Mouse (Mus musculus): Measurements from ENCODE around the gene Fgf3. TPM values are rescaled to one million over a fixed set of nuclear protein-coding genes. Genes with fewer than 3 reads are reported as not detected.

Fgf3 gene
- total RNA-seq (2021), result not detected

DNA sequence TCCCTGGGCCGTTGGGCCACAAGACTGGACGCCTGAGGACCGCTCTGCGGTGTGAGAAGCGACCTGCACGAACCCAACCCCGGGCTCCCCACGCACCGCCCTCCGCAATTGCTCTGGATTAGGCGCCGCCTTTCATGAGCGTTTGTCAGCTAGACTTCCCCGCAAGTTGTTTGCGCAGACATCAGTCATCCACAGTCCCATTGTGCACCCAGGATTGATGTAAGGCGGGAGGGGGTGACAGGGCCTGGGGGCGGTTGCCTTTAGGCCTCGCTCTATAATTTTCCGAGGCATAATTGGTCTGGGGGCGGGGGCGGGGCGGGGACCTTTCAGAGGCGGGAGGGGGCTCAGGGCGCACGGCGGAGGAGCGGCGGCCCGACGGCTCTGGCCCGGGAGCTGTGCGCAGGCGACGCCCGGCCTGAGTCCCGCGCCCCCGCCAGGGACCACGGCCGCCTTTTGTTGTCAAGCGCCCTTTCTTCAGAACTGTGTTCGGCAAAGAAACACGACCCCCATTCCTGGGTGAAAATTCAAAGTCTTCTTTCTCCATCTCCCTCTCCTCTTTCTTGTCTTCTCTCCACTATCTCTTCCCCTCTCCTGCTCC, at the start of gene Fgf3:
Gene Fgf3 (plus strand): TSS at position 193 of the 598 bp plus-strand sequence.
- intact Hi-C loops (cut with DNase I), result no loop called here

GRCm38 (mm10) chr7:144788631-144789030, 49.3 kb upstream of the Fgf3 start:
- DNase-seq (ENCODE audit: low spot score), result no peak
- intact Hi-C loops (cut with DNase I), result no loop called here

More for the DNA sequence above, at the start of gene Fgf3:
- DNase-seq (ENCODE audit: low spot score), result no peak

DNA sequence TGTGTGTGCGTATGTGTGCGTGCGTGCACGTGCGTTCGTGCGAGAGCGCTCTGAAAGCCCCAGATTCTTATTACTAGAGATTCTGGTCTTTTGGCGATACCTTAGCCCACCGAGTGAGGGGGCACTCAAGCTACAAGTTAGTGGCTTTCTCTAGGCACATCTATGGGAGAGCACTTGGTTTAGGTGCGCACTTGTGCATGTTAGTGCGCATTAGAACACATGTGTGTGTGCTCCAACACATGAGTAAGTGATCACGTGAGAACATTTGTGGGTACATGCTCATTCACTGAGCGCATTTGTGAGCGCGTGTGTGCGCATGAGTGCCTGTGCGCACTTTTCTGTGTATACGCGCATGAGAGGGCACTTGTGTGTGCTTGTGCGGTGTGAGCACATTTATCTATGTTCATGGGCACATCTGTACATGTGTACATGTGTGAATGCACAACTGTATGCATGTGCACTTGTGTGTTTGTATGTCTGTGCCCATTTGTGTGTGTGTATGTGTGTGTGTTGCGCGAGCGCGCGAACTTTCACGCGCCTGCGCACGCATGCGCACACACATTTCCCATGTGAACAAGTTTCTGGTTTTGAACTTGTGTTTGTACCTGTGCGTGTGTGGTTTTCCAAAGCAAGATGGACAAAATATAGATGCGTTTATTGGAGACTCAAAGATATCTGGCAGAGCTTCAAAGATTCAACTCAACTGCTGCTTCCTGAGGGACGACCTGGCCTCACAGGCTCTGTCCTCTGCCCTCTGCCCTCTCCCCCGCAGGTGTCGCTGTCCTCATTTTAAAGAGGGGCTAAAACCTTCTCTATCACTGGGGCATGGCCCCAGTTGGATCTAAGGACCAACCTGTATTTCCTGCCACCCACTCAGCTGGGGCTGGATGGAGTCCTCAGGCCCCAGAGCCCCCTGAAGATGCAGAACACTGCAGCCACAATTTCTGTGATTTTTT, 48.0 kb upstream of the Fgf3 start:
- intact Hi-C loops (cut with DNase I), result no loop called here

GRCm38 (mm10) chr7:144791426-144791825, 46.5 kb upstream of the Fgf3 start:
- DNase-seq (ENCODE audit: low spot score), result no peak
- intact Hi-C loops (cut with DNase I), result no loop called here

More for the DNA sequence above, 48.0 kb upstream of the Fgf3 start:
- no peak for DNase-seq (ENCODE audit: low spot score)

DNA sequence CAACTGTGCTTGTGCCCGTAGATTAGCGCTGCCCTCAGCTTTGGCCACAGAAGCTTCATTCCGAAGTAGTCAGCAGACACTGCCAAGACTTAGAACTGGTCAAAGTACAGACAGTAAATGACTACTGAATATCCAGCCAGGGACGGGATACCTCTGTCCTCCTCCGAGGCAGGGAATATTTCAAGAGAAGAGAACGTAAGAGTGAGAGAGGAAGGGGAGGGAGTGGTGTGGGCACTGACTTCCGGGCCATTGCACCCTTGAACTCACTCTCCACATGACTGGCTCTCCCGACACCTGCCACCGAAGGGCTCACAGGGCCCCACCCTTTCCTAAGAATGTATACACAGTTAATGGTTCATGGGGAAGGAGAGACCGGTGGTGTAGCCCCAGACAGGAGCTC, 44.6 kb upstream of the Fgf3 start:
- DNase-seq (ENCODE audit: low spot score), result no peak
- intact Hi-C loops (cut with DNase I), result no loop called here

DNA sequence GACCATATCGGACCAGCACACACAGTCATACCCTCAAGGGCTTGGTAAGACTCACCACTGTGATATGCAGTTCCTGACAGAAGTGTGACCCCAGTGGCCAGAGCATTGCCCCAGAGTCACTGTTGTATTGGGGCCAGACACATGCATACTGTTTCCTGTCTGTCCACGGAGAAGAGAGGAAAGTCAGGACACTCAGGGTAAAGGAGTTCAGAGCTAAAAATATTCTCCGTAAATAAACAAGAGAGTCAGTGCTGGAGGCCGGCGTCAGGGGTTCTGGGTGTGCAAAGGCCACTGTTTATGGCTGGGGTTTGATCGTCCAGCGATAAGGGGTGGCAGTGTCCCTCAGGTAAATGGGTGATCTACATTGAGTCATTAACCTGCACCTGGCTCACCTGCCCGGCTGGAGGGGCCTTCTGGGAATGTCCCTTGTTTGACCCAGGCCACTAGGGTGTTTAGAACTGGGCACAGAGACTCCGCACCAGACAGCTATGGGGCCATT, 41.9 kb upstream of the Fgf3 start:
- DNase-seq (ENCODE audit: low spot score), result no peak
- intact Hi-C loops (cut with DNase I), result no loop called here

DNA sequence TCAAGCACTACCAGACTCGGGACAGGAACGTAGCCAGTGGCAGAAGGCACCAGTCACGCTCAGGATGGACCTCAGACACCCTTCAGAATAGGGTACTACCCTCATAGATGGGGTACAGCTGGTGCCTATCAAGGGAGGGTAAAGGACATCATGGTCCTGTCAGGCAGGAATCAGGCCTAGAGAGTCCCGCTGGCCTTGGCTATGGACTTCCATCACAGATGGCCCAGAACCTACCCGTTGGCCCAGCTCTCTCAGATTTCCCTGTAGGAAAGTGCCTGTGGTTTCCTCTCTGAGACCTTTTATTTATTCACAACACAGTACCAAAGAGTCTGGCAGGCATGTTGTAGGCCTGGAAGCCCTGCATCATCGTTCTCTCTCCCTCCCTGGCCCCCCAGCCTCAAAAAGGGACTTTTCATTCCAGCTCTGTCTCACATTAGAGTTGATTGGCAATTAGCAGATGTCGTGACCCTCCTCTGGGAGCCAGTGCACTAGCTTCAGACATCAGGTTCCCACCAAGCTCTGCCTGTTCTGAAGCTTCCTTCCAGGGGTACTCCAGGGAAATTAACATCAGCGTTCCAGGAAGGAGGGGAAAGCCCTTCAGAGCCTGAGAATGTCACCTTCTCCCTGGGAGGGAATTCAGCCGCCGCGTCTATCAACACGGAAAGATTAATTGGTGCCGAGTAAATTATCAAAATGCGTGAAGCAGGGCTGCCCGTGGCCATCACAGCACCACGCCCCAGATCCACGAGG, 40.7 kb upstream of the Fgf3 start:
- DNase-seq (ENCODE audit: low spot score), result no peak
- intact Hi-C loops (cut with DNase I), result no loop called here

GRCm38 (mm10) chr7:144798471-144798870, 39.4 kb upstream of the Fgf3 start:
- no peak for DNase-seq (ENCODE audit: low spot score)
- intact Hi-C loops (cut with DNase I), result loop anchor here (2.0 kb wide), 1 partner anchor 96 kb away; no protein-coding TSS in a partner anchor

GRCm38 (mm10) chr7:144807036-144807435, 30.8 kb upstream of the Fgf3 start:
- intact Hi-C loops (cut with DNase I), result no loop called here
- no peak for DNase-seq (ENCODE audit: low spot score)

- no peak for DNase-seq (ENCODE audit: low spot score)
- intact Hi-C loops (cut with DNase I), result no loop called here
Measured at GRCm38 (mm10) chr7:144807976-144808577, 29.8 kb upstream of the Fgf3 start.

DNA sequence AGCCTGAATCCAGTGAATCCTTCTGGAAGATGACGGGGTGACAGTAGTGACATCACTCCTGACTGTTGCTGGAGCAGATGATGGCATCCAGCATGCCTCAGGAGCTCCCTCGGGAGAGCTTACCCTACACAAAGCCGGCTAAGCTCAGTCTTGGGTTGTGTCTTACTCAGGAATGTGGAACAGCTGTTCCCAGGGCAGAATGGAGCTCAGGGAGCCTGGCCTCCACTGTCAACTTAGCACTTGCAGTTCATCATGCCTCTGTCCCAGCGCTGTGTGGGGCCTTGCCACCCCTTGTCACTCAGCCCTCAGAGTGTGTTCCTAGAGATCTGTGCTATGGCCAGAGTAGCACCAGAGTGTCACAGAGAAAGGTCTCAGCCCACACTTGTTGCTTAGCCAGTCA, 26.4 kb upstream of the Fgf3 start:
- intact Hi-C loops (cut with DNase I), result no loop called here
- DNase-seq (ENCODE audit: low spot score), result no peak

- DNase-seq (ENCODE audit: low spot score), result no peak
- intact Hi-C loops (cut with DNase I), result no loop called here
Measured at GRCm38 (mm10) chr7:144821901-144822300, 16.0 kb upstream of the Fgf3 start.

GRCm38 (mm10) chr7:144823988-144824387, 13.9 kb upstream of the Fgf3 start:
- no peak for DNase-seq (ENCODE audit: low spot score)
- intact Hi-C loops (cut with DNase I), result no loop called here

GRCm38 (mm10) chr7:144828369-144828768, 9.5 kb upstream of the Fgf3 start:
- DNase-seq (ENCODE audit: low spot score), result no peak
- intact Hi-C loops (cut with DNase I), result no loop called here

DNA sequence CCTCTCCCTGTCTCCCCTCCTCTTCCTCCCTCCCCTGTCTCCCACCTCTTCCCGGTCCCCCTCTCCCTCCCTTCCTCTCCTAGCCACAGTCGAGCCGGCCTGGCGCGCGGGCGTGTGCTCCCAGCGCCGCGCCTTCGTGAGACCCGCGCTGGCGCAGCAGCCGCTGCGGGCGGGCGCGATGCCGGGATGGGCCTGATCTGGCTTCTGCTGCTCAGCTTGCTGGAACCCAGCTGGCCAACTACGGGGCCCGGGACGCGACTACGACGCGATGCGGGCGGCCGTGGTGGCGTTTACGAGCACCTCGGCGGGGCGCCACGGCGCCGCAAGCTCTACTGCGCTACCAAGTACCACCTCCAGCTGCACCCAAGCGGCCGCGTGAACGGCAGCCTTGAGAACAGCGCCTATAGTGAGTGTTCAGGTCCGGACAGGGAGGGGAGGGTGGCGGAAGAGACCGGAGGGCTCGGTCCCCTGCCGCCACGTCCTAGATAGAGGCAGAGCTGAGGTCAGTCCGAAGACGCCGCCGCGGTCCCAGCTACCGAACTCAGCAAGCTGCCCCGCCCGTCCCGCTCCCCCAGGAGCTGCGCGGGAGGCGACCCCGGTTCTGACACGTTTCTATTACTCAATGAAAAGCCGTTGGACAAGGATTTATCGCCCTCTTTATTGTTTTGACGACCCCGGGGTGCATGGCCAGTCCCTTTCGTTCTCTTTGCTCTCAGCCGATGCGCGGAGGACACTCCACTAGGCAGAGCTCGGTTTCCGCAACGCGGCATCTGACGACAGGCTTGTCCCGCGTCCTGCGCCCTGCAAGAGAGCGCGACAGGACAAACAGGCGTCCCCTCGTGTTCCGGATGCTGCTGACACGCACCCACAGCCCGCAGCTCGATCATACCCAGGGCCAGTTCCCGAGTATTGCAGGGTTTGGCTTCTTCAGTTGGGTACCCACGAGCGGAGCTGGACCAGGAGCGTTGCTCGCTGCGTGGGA, 930 bp downstream of the Fgf3 start:
- DNase-seq (ENCODE audit: low spot score), result no peak
- intact Hi-C loops (cut with DNase I), result no loop called here

DNA sequence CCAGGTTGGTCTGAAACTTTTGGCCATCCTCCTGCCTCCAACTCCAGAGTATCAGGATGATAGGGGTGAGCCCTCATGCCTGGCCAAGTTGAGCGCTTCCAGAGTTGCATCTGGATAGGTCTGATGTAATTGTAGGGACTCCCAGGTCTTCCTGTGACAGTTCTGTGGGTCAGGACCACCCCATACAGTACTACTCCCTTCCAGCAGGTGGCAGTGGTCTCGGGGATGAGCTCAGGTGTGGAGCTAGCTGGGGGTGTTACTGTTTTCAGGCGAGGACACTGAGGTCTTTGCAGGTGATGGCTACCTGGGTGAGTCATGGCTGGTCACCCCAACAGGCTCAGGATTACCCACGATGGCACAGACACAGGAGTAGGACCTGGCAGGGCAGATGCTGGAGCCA, 8.3 kb downstream of the Fgf3 start:
- intact Hi-C loops (cut with DNase I), result loop anchor here (1.0 kb wide), 1 partner anchor 49 kb away; no protein-coding TSS in a partner anchor
- DNase-seq (ENCODE audit: low spot score), result no peak

DNA sequence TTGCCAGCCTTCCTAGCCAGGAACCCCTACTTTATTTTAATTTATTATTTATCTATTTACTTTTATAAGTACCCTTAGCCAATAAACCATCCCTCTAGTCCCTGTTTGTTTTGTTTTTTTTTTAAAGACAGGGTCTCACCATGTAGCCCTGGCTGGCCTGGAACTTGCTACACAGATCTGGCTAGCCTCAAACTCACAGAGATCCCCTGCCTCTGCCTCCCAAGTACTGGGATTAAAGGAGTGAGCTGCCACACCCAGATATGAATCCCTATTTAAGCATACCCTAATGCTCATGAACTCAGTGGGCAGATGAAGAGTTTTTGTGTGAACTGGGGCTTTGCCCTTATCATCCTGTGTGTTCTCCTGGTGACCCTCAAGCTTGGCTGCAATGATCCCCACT, 9.2 kb downstream of the Fgf3 start, which contains the start of gene Fgf4:
Gene Fgf4 (plus strand): TSS at position 301 of the 400 bp plus-strand sequence.
- DNase-seq (ENCODE audit: low spot score), result no peak
- intact Hi-C loops (cut with DNase I), result no loop called here

- intact Hi-C loops (cut with DNase I), result no loop called here
- no peak for DNase-seq (ENCODE audit: low spot score)
Measured at GRCm38 (mm10) chr7:144851321-144851720, 13.4 kb downstream of the Fgf3 start.

DNA sequence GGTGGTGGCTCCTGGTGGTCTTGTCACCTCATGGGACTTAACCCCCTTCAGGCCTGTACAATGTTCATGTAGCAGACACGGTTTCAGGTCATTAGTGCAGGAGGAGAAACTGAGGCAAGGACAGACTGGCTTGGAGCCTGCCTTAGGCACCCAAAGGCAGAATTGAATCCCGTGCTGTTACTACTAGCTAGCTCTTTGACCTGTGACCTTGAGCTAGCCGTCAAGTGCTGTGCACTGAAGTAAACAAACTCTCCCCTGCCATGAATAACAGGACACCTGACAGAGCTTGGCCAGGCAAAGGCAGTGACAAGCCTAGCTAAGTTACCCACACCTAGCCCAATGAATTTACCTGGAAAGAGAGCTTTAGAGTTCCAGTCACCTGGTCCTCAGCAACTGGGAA, 17.1 kb downstream of the Fgf3 start:
- no peak for DNase-seq (ENCODE audit: low spot score)
- intact Hi-C loops (cut with DNase I), result no loop called here

All from heart, postnatal 25 days (tissue).